Mouse (Mus musculus) hindbrain, embryonic 10.5 days (tissue): ENCODE data around the gene Olfr94. TPM values are rescaled to one million over a fixed set of nuclear protein-coding genes. Genes with fewer than 3 reads are reported as not detected.
"Not testable (repeated sequence)": the region's sequence is repeated elsewhere in the genome, so short reads cannot be mapped to it uniquely, and the experiment has no call there.

Experiments used
- DNase-seq: peaks from one replicate; pipeline ENCODE4 v3.0.0-alpha.2; 2017; ENCODE audit warnings: low spot score
- H3K27ac ChIP-seq: fragments of 300-500 bp; sonication (generic); 2 replicates; pipeline ENCODE4 v1.5.1; 2016; ENCODE audit warnings: mild to moderate bottlenecking, moderate library complexity
- H3K27me3 ChIP-seq: fragments of 300-500 bp; sonication (generic); 2 replicates; pipeline ENCODE4 v1.6.1; 2016; ENCODE audit warnings: mild to moderate bottlenecking; ENCODE audit not compliant: poor library complexity, insufficient read depth, severe bottlenecking
- H3K36me3 ChIP-seq: fragments of 300-500 bp; sonication (generic); 2 replicates; pipeline ENCODE4 v1.6.1; 2016; ENCODE audit warnings: mild to moderate bottlenecking, moderate library complexity
- H3K4me1 ChIP-seq: fragments of 300-500 bp; sonication (generic); replicated peaks from 2 replicates; pipeline ENCODE4 v1.6.1; 2016; ENCODE audit warnings: mild to moderate bottlenecking
- H3K4me3 ChIP-seq: fragments of 300-500 bp; sonication (generic); 2 replicates; pipeline ENCODE4 v1.5.1; 2016; ENCODE audit warnings: mild to moderate bottlenecking, moderate library complexity
- H3K9me3 ChIP-seq: fragments of 300-500 bp; sonication (generic); 2 replicates; pipeline ENCODE4 v1.6.1; 2016; ENCODE audit warnings: mild to moderate bottlenecking, moderate library complexity
- WGBS: fragments of 180-500 bp; shearing (Covaris S2); methylation state at CpG from one replicate; pipeline ENCODE4 v1.1.7; 2016; 5-methylcytosine and 5-hydroxymethylcytosine counted together
- polyA plus RNA-seq: library from polyadenylated mRNA; unstranded; fragments of >200 nt; fragmentation: Nextera tagmentation; extraction: Ambion mirVana; gene quantifications from 2 replicates; pipeline ENCODE4 v1.2.1, GENCODE M21; 2016

Gene Olfr94
- not detected in 2 replicates for polyA plus RNA-seq

- peaks cover 35% of the 10 kb centered on the region for H3K27me3 ChIP-seq
- peaks cover 12% of the 10 kb centered on the region for H3K4me1 ChIP-seq
- no peak within 1 kb of the TSS for H3K27ac ChIP-seq
- H3K9me3 ChIP-seq: no peaks in the 10 kb centered on the region
- DNase-seq: no peak
- no peaks in the 10 kb centered on the region for H3K36me3 ChIP-seq
- WGBS: 87% methylated on average over 2 of the region's 2 CpGs
- no peak within 1 kb of the TSS for H3K4me3 ChIP-seq
These were observed at the start of gene Olfr94 for GRCm38 (mm10) chr17:37200894-37201293. TSS of gene Olfr94 (minus strand) at chr17:37200994.

- Histone ChIP-seq H3K36me3 (no peaks in the 10 kb centered on the region), H3K4me1 (no peaks in the 10 kb centered on the region), H3K4me3 (no peak overlapping the region), H3K27ac (no peak overlapping the region), H3K27me3 (no peaks in the 10 kb centered on the region), H3K9me3 (no peaks in the 10 kb centered on the region)
- no peak for DNase-seq
- 10% methylated on average over 1 of the region's 1 CpGs for WGBS
These were observed 49.8 kb upstream of the Olfr94 start for GRCm38 (mm10) chr17:37250544-37250943.

- Histone ChIP-seq H3K9me3 (no peaks in the 10 kb centered on the region), H3K36me3 (no peaks in the 10 kb centered on the region), H3K27me3 (no peaks in the 10 kb centered on the region), H3K4me3 (no peak overlapping the region), H3K4me1 (no peaks in the 10 kb centered on the region), H3K27ac (no peak overlapping the region)
- no peak for DNase-seq
These were observed 48.7 kb upstream of the Olfr94 start for GRCm38 (mm10) chr17:37249460-37249859.

GRCm38 (mm10) chr17:37246715-37247114 is 45.9 kb upstream of the Olfr94 start:
- H3K36me3 ChIP-seq: no peaks in the 10 kb centered on the region
- H3K9me3 ChIP-seq: no peaks in the 10 kb centered on the region
- H3K4me1 ChIP-seq: no peaks in the 10 kb centered on the region
- H3K27me3 ChIP-seq: no peaks in the 10 kb centered on the region
- H3K4me3 ChIP-seq: no peak overlapping the region
- DNase-seq: no peak
- 41% methylated on average over 5 of the region's 5 CpGs for WGBS
- no peak overlapping the region for H3K27ac ChIP-seq

- Histone ChIP-seq H3K27ac (no peak overlapping the region), H3K9me3 (0 out of 2 replicates have a peak, but pooled peaks cover 5% of the 10 kb centered on the region), H3K4me3 (no peak overlapping the region), H3K36me3 (no peaks in the 10 kb centered on the region), H3K27me3 (no peaks in the 10 kb centered on the region), H3K4me1 (no peaks in the 10 kb centered on the region)
- 63% methylated on average over 3 of the region's 3 CpGs for WGBS
- DNase-seq: no peak
These were observed 41.4 kb upstream of the Olfr94 start for GRCm38 (mm10) chr17:37242198-37242597.

- WGBS: 95% methylated on average over 2 of the region's 2 CpGs
- H3K4me3 ChIP-seq, H3K27me3 ChIP-seq, H3K4me1 ChIP-seq, H3K27ac ChIP-seq, H3K36me3 ChIP-seq, DNase-seq, H3K9me3 ChIP-seq: not testable (repeated sequence)
These were observed 36.4 kb upstream of the Olfr94 start, which contains the start of gene Olfr97 for GRCm38 (mm10) chr17:37237230-37237629. TSS of gene Olfr97 (minus strand) at chr17:37237330.

- Histone ChIP-seq H3K27me3 (no peaks in the 10 kb centered on the region), H3K27ac (no peak overlapping the region), H3K4me3 (no peak overlapping the region), H3K9me3 (0 out of 2 replicates have a peak, but pooled peaks cover 8% of the 10 kb centered on the region), H3K36me3 (no peaks in the 10 kb centered on the region), H3K4me1 (no peaks in the 10 kb centered on the region)
- WGBS: 20% methylated on average over 1 of the region's 1 CpGs
- no peak for DNase-seq
These were observed 21.1 kb upstream of the Olfr94 start for GRCm38 (mm10) chr17:37221879-37222278.

GRCm38 (mm10) chr17:37219846-37220245 is 19.1 kb upstream of the Olfr94 start, which contains the start of gene Olfr96:
TSS of gene Olfr96 (plus strand) at chr17:37220146.
- H3K4me1 ChIP-seq: no peaks in the 10 kb centered on the region
- no peak for DNase-seq
- WGBS: 64% methylated on average over 4 of the region's 4 CpGs
- H3K4me3 ChIP-seq: no peak within 1 kb of the TSS
- 0 out of 2 replicates have a peak, but pooled peaks cover 10% of the 10 kb centered on the region for H3K9me3 ChIP-seq
- H3K27me3 ChIP-seq: no peaks in the 10 kb centered on the region
- H3K36me3 ChIP-seq: no peaks in the 10 kb centered on the region
- H3K27ac ChIP-seq: no peak within 1 kb of the TSS

GRCm38 (mm10) chr17:37218486-37218885 is 17.7 kb upstream of the Olfr94 start:
- Histone ChIP-seq H3K4me3 (no peak overlapping the region), H3K27me3 (no peaks in the 10 kb centered on the region), H3K4me1 (no peaks in the 10 kb centered on the region), H3K27ac (no peak overlapping the region), H3K36me3 (no peaks in the 10 kb centered on the region), H3K9me3 (0 out of 2 replicates have a peak, but pooled peaks cover 10% of the 10 kb centered on the region)
- 87% methylated on average over 3 of the region's 3 CpGs for WGBS
- no peak for DNase-seq

GRCm38 (mm10) chr17:37213018-37213417 is 12.2 kb upstream of the Olfr94 start, which contains the start of gene Olfr95:
TSS of gene Olfr95 (minus strand) at chr17:37213118.
- no peak within 1 kb of the TSS for H3K4me3 ChIP-seq
- WGBS: 77% methylated on average over 3 of the region's 3 CpGs
- no peaks in the 10 kb centered on the region for H3K36me3 ChIP-seq
- 0 out of 2 replicates have a peak, but pooled peaks cover 10% of the 10 kb centered on the region for H3K9me3 ChIP-seq
- peaks cover 9% of the 10 kb centered on the region for H3K4me1 ChIP-seq
- no peak for DNase-seq
- H3K27ac ChIP-seq: no peak within 1 kb of the TSS
- peaks cover 26% of the 10 kb centered on the region for H3K27me3 ChIP-seq

- Histone ChIP-seq H3K27me3 (peaks cover 26% of the 10 kb centered on the region), H3K27ac (peak overlapping the region; percentile 59; the same call in 1 of the 2 replicates), H3K4me1 (peaks cover 9% of the 10 kb centered on the region), H3K36me3 (no peaks in the 10 kb centered on the region), H3K9me3 (no peaks in the 10 kb centered on the region), H3K4me3 (peak overlapping the region; percentile 48)
- DNase-seq: peak; percentile 24
- WGBS: 18% methylated on average over 40 of the region's 40 CpGs
These were observed 10.3 kb upstream of the Olfr94 start for GRCm38 (mm10) chr17:37210884-37211768.

GRCm38 (mm10) chr17:37203917-37204236 is 3.1 kb upstream of the Olfr94 start:
- 26% methylated on average over 3 of the region's 3 CpGs for WGBS
- Histone ChIP-seq H3K36me3 (no peaks in the 10 kb centered on the region), H3K9me3 (no peaks in the 10 kb centered on the region), H3K4me1 (no peaks in the 10 kb centered on the region), H3K4me3 (no peak overlapping the region), H3K27ac (no peak overlapping the region), H3K27me3 (peaks cover 6% of the 10 kb centered on the region; the same call in 1 of the 2 replicates)
- DNase-seq: no peak

- WGBS: under 1% methylated on average over 4 of the region's 4 CpGs
These were observed 2.6 kb upstream of the Olfr94 start for GRCm38 (mm10) chr17:37203206-37203916.

More at GRCm38 (mm10) chr17:37203206-37203916, 2.6 kb upstream of the Olfr94 start:
- H3K4me3 ChIP-seq: no peak overlapping the region
- no peak overlapping the region for H3K27ac ChIP-seq
- no peaks in the 10 kb centered on the region for H3K4me1 ChIP-seq
- H3K9me3 ChIP-seq: no peaks in the 10 kb centered on the region
- no peaks in the 10 kb centered on the region for H3K36me3 ChIP-seq
- H3K27me3 ChIP-seq: peaks cover 11% of the 10 kb centered on the region
- DNase-seq: peak; percentile 73
